In the genomic region with DNA sequence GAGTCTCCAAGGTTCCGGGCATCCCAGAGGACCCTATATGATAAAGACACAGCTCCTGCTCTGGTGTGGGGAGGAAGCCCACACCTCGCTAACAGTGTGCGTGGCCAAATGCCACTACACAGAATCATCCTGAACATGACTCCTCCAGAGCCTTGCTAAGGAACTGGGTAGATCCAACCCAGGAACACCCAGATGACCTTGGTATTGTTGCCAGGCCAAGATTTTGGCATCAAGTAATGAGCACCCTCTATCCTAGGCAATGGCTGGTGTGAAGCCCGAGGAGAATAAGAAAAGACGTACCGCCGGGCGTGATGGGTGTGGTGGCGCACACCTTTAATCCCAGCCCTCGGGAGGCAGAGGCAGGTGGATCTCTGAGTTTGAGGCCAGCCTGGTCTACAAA, we compare ENCODE assay signal across 16 mouse cellular contexts. TPM values are rescaled to one million over a fixed set of nuclear protein-coding genes. Genes with fewer than 3 reads are reported as not detected.
DNase-seq lines count a peak whose midpoint lies in the region; ATAC-seq and TF ChIP-seq lines count a peak whose summit lies in the region.
"Had no signal": no experiment of that assay in that cellular context is flagged by ENCODE, and none has a peak within 500 bp of the region (broad histone marks: within the 10 kb centered on the region; RNA-seq: fewer than 3 reads in every experiment).

No protein-coding gene starts in this region.

- WGBS in heart, embryonic 13.5 days: 88% methylated on average over 10 of the region's 10 CpGs
- 88% methylated on average over 10 of the region's 10 CpGs for WGBS in heart, embryonic 10.5 days
- 91% methylated on average over 10 of the region's 10 CpGs for WGBS in hindbrain, embryonic 16.5 days

- intact Hi-C loops in left cerebral cortex, adult 2 months (cut with DNase I): loop anchor here (1.0 kb wide), 1 partner anchor 21 kb away; no protein-coding TSS in a partner anchor
- intact Hi-C loops in left cerebral cortex, postnatal 14 days (cut with DNase I): no loop called here
- intact Hi-C loops in gastrocnemius, adult 2 months (cut with DNase I): no loop called here

- peak overlapping the region; percentile 28; the same call in 1 of the 2 replicates for H3K27ac ChIP-seq in heart, embryonic 13.5 days (replicated peaks)
- no peak overlapping the region for H3K27ac ChIP-seq in heart, embryonic 10.5 days
- H3K27ac ChIP-seq in left cerebral cortex, adult 2 months: peak overlapping the region; percentile 50; the same call in 1 of the 2 replicates
- peak overlapping the region; percentile 12; the same call in 1 of the 2 replicates for H3K27ac ChIP-seq in hindbrain, embryonic 16.5 days (ENCODE audit: low read depth, low read length)
- H3K27ac ChIP-seq in gastrocnemius, adult 2 months: no peak overlapping the region
- H3K27ac ChIP-seq: limb, embryonic 13.5 days; liver, embryonic 14.5 days; neural tube, embryonic 12.5 days; stomach, postnatal 0 days had no signal

- peaks cover 16% of the 10 kb centered on the region for H3K4me1 ChIP-seq in heart, embryonic 13.5 days
- peaks cover 7% of the 10 kb centered on the region; the same call in 1 of the 2 replicates for H3K4me1 ChIP-seq in heart, embryonic 10.5 days
- H3K4me1 ChIP-seq in hindbrain, embryonic 16.5 days (ENCODE audit: control insufficient read depth, insufficient read depth, low read depth, low read length): peaks cover 3% of the 10 kb centered on the region; the same call in 1 of the 2 replicates
- H3K4me1 ChIP-seq: limb, embryonic 13.5 days; neural tube, embryonic 12.5 days had no signal

- no peaks in the 10 kb centered on the region for H3K27me3 ChIP-seq in heart, embryonic 13.5 days (replicated peaks)
- no peaks in the 10 kb centered on the region for H3K27me3 ChIP-seq in heart, embryonic 10.5 days (ENCODE audit: insufficient read depth, poor library complexity, severe bottlenecking)
- no peaks in the 10 kb centered on the region for H3K27me3 ChIP-seq in hindbrain, embryonic 16.5 days (replicated peaks; ENCODE audit: control insufficient read depth, insufficient read depth, low read length)
- H3K27me3 ChIP-seq: limb, embryonic 13.5 days; neural tube, embryonic 12.5 days had no signal

- TF ChIP-seq CTCF in left cerebral cortex, adult 2 months (IDR thresholded peaks at IDR 0.05): no peak
- no peak for TF ChIP-seq CTCF in gastrocnemius, adult 2 months (IDR thresholded peaks at IDR 0.05)

- H3K36me3 ChIP-seq in heart, embryonic 13.5 days: no peaks in the 10 kb centered on the region
- H3K36me3 ChIP-seq in heart, embryonic 10.5 days: no peaks in the 10 kb centered on the region
- no peaks in the 10 kb centered on the region for H3K36me3 ChIP-seq in hindbrain, embryonic 16.5 days (ENCODE audit: control insufficient read depth, insufficient read depth, low read length)
- H3K36me3 ChIP-seq: limb, embryonic 13.5 days; neural tube, embryonic 12.5 days had no signal

- H3K4me2 ChIP-seq in heart, embryonic 13.5 days: no peak overlapping the region
- H3K4me2 ChIP-seq in hindbrain, embryonic 16.5 days (ENCODE audit: low read length): no peak overlapping the region
- H3K4me2 ChIP-seq: limb, embryonic 13.5 days; neural tube, embryonic 12.5 days had no signal

- no peak overlapping the region for H3K4me3 ChIP-seq in heart, embryonic 13.5 days
- no peak overlapping the region for H3K4me3 ChIP-seq in heart, embryonic 10.5 days
- no peak overlapping the region for H3K4me3 ChIP-seq in left cerebral cortex, adult 2 months
- no peak overlapping the region for H3K4me3 ChIP-seq in hindbrain, embryonic 16.5 days (ENCODE audit: low read length)
- no peak overlapping the region for H3K4me3 ChIP-seq in gastrocnemius, adult 2 months
- H3K4me3 ChIP-seq: limb, embryonic 13.5 days; neural tube, embryonic 12.5 days had no signal

- H3K9ac ChIP-seq in heart, embryonic 13.5 days: no peak overlapping the region
- no peak overlapping the region for H3K9ac ChIP-seq in hindbrain, embryonic 16.5 days (ENCODE audit: low read depth, low read length)
- H3K9ac ChIP-seq: limb, embryonic 13.5 days; liver, embryonic 14.5 days; neural tube, embryonic 12.5 days had no signal

- DNase-seq in cerebellum, adult 9-11 months: peak; percentile 71
- no peak for DNase-seq in cerebellum, adult 18-20 months
- no peak for DNase-seq in heart, embryonic 10.5 days (ENCODE audit: low spot score)
- DNase-seq in left cerebral cortex, adult 2 months (ENCODE audit: extremely low spot score in 1 of 2, low spot score in 2 of 2): no peak
- no peak for DNase-seq in left cerebral cortex, postnatal 14 days (ENCODE audit: low spot score in 2 of 2)
- DNase-seq in gastrocnemius, adult 2 months: no peak
- DNase-seq: kidney, adult 2 months; kidney, postnatal 14 days; thymus, postnatal 25 days had no signal

- no peak for ATAC-seq in heart, embryonic 13.5 days (ENCODE audit: extremely low read depth, insufficient number of reproducible peaks, low FRiP score, low TSS enrichment)
- ATAC-seq in hindbrain, embryonic 16.5 days: no peak

- no peaks in the 10 kb centered on the region; the same call in 1 of the 2 replicates for H3K9me3 ChIP-seq in heart, embryonic 13.5 days
- no peaks in the 10 kb centered on the region for H3K9me3 ChIP-seq in heart, embryonic 10.5 days
- H3K9me3 ChIP-seq in hindbrain, embryonic 16.5 days (ENCODE audit: control insufficient read depth, low read length): no peaks in the 10 kb centered on the region
- H3K9me3 ChIP-seq: limb, embryonic 13.5 days had no signal

RNA-seq across cellular contexts. Expression of gene Osbp2, which starts 10.7 kb away (rescaled TPM):
- polyA plus RNA-seq in heart, embryonic 13.5 days (2015; fragmentation: Nextera tagmentation; extraction: Ambion mirVana): 0.33 TPM in 2 replicates
- 0.11 and 0.29 TPM in 2 replicates for polyA plus RNA-seq in heart, embryonic 10.5 days (2016; fragmentation: Nextera tagmentation; extraction: Ambion mirVana)
- total RNA-seq in left cerebral cortex, adult 2 months (2021): 100 to 1,000 TPM; 141 to 149 TPM
- 100 to 1,000 TPM; 153 to 161 TPM for total RNA-seq in left cerebral cortex, postnatal 14 days (2021)
- 34.8 and 36.2 TPM in 2 replicates for polyA plus RNA-seq in hindbrain, embryonic 16.5 days (2015; fragmentation: Nextera tagmentation; extraction: Ambion mirVana)
- 1 to 10 TPM in 1 of 2 experiments, under 1 TPM in 1; 0.71 to 1.3 TPM for total RNA-seq in gastrocnemius, adult 2 months (2021)

RNA-seq across cellular contexts. Expression of gene 4921536K21Rik, which starts 41.9 kb away (rescaled TPM):
- 0.08 and 0.11 TPM in 2 replicates for polyA plus RNA-seq in heart, embryonic 13.5 days (2015; fragmentation: Nextera tagmentation; extraction: Ambion mirVana)
- 0.31 and 0.33 TPM in 2 replicates for polyA plus RNA-seq in heart, embryonic 10.5 days (2016; fragmentation: Nextera tagmentation; extraction: Ambion mirVana)
- under 1 TPM; 0.54 to 0.61 TPM for total RNA-seq in left cerebral cortex, adult 2 months (2021)
- total RNA-seq in left cerebral cortex, postnatal 14 days (2021): under 1 TPM; 0.40 to 0.49 TPM
- polyA plus RNA-seq in hindbrain, embryonic 16.5 days (2015; fragmentation: Nextera tagmentation; extraction: Ambion mirVana): 0.62 and 0.88 TPM in 2 replicates
- total RNA-seq in gastrocnemius, adult 2 months (2021): under 1 TPM; 0.10 to 0.31 TPM
- total RNA-seq: granulocyte monocyte progenitor cell, adult 5-6 weeks had no signal

RNA-seq across cellular contexts. Expression of gene Dusp18, which starts 42.0 kb away (rescaled TPM):
- polyA plus RNA-seq in heart, embryonic 13.5 days (2015; fragmentation: Nextera tagmentation; extraction: Ambion mirVana): 9.7 and 10.7 TPM in 2 replicates
- polyA plus RNA-seq in heart, embryonic 10.5 days (2016; fragmentation: Nextera tagmentation; extraction: Ambion mirVana): 13.6 and 16.1 TPM in 2 replicates
- 10 to 100 TPM; 23.1 to 24.9 TPM for total RNA-seq in left cerebral cortex, adult 2 months (2021)
- 10 to 100 TPM; 24.0 to 29.6 TPM for total RNA-seq in left cerebral cortex, postnatal 14 days (2021)
- polyA plus RNA-seq in hindbrain, embryonic 16.5 days (2015; fragmentation: Nextera tagmentation; extraction: Ambion mirVana): 30.0 and 30.5 TPM in 2 replicates
- 10 to 100 TPM in 1 of 2 experiments, 1 to 10 TPM in 1; 8.8 to 14.7 TPM for total RNA-seq in gastrocnemius, adult 2 months (2021)

Comparison
In these comparisons a context has a peak if more than half of its experiments do, and no peak if none do; other contexts are left out.
1. H3K27ac ChIP-seq: peak in heart, embryonic 13.5 days (single experiment), left cerebral cortex, adult 2 months (single experiment) and hindbrain, embryonic 16.5 days (single experiment); none in heart, embryonic 10.5 days (single experiment) and gastrocnemius, adult 2 months (single experiment).
2. RNA of gene Osbp2, which starts 10.7 kb away (total RNA-seq): 153 to 161 TPM in left cerebral cortex, postnatal 14 days and 141 to 149 TPM in left cerebral cortex, adult 2 months; 0.71 to 1.3 TPM in gastrocnemius, adult 2 months; every median in the first group is over 10 times any median in the second.